Mouse (Mus musculus): ENCODE data around the gene Zdhhc5.
A peak's percentile ranks its signal among the peaks of the same experiment; 100 is the strongest.
"Not testable (repeated sequence)": the region's sequence is repeated elsewhere in the genome, so short reads cannot be mapped to it uniquely, and the experiment has no call there.

The Zdhhc5 gene

DNA sequence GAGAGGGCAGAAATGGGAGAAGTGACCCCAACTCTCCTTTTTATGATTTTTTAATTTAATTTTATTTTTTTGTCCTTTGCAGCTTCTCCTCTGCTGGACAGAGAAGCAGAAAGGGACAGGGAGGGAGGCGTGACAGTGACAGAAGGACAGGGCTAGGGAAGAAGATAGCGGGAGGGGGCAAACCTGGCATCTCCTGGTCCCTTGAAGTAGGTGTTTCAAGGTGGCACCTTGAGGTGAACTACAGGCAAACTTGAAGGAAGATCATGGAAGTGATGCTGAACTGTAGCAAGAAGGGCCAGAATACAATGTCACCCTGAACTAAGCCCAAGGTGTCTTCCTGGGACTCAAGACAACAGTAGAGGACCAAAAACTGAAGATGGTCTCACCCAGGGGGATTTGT, 19.9 kb upstream of the Zdhhc5 start:
- DNase-seq (ENCODE audit: low spot score in 2 of 2): no peak

DNA sequence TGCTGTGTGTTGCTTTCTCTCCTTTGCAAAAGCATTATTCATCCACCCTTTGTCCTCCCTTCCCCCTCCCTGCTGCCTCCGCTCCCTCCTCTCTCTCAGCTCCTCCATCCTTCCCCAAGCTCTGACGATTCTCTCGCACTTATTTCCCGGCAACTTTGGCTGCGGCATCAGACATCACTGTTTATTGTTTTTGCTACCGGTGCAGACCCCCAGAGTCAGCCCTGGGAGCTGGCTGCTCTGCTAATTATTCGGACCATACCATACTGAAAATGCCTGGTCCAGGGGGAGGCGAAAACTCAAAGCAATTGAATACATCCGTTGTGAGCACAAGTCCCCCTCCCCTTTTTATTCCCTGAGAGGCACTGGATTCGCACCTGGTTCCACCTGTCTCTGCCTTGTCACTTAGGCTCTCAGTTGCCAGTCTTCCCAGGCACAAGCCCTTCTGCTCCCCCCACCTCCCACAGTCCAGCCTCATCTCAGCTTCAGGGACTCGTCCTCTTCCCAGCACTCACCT, 19.4 kb upstream of the Zdhhc5 start:
- DNase-seq (ENCODE audit: low spot score in 2 of 2): no peak

GRCm38 (mm10) chr2:84733579-84734300, 18.8 kb upstream of the Zdhhc5 start, which contains the start of gene Ypel4:
Gene Ypel4 (plus strand): TSS chr2:84734058.
- DNase-seq (ENCODE audit: low spot score in 2 of 2): no peak

- no peak for DNase-seq (ENCODE audit: low spot score in 2 of 2)
Observed at GRCm38 (mm10) chr2:84732394-84732793, 17.4 kb upstream of the Zdhhc5 start.

- DNase-seq (ENCODE audit: low spot score in 2 of 2): no peak
Observed at GRCm38 (mm10) chr2:84731206-84731605, 16.2 kb upstream of the Zdhhc5 start.

GRCm38 (mm10) chr2:84728191-84728590, 13.2 kb upstream of the Zdhhc5 start:
- not testable (repeated sequence) for DNase-seq (ENCODE audit: low spot score in 2 of 2)

GRCm38 (mm10) chr2:84727172-84727858, 12.3 kb upstream of the Zdhhc5 start, which contains the start of gene Clp1:
Gene Clp1 (minus strand): TSS chr2:84727350.
- peak; percentile 89 to 90 for DNase-seq (ENCODE audit: low spot score in 2 of 2)

DNA sequence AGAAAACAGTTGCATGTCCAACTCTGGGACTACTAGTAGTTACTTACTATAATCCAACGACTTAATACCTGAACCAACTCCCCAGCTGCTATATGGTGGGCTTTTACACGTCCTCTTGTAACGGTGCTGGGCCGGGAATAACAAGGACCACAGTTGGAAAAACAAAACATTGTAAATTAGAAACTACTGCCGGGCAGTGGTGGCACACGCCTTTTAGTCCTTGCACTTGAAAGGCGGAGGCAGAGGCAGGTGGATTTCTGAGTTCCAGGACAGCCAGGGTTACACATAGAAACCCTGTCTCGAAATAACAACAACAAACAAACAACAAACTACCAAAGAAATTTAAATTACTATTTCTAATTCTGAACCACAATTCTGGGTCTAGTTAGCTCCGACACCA, 11.7 kb upstream of the Zdhhc5 start:
- no peak for DNase-seq (ENCODE audit: low spot score in 2 of 2)

- DNase-seq (ENCODE audit: low spot score in 2 of 2): no peak
Observed at GRCm38 (mm10) chr2:84725770-84726169, 10.8 kb upstream of the Zdhhc5 start.

DNA sequence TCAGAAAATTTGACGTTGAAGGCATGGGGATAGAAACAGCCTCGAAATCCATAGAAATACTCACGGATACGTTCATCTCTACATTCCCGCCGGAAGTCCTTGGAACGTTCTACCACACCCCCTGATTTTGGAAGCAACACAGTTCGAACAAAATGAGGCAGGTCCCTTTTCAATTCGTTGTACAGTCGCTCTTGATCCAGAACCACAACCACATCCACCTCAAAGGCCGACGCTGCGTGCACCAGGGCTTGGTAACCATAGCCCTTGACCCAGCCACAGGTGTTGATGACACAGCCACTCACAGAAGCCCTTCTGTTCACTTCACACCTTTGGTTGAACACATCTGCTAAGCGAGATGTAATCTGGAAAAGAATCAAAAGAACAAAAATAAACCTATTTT, 8.9 kb upstream of the Zdhhc5 start:
- no peak for DNase-seq (ENCODE audit: low spot score in 2 of 2)

DNA sequence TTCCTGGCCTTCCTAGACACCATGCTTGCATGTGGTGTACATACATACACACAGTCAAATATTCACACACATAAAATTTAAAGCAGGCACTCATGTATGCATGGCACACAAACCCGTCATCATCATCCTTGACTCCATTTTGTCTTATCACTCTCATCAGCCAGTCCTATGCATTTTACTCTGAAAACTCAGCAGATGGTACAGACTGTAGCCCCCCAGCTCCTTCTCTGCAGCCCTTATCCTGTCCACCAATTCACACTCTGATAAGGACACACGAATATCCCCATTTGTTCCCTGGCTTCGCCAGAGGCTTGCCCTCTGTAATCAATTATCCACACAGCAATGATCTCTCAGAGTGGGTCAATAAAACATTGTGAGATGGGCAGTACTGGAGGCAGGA, 6.2 kb upstream of the Zdhhc5 start:
- no peak for DNase-seq (ENCODE audit: low spot score in 2 of 2)

- DNase-seq (ENCODE audit: low spot score in 2 of 2): no peak
Observed at GRCm38 (mm10) chr2:84720718-84721117, 5.7 kb upstream of the Zdhhc5 start.

GRCm38 (mm10) chr2:84717357-84717756, 2.4 kb upstream of the Zdhhc5 start:
- DNase-seq (ENCODE audit: low spot score in 2 of 2): no peak

- DNase-seq (ENCODE audit: low spot score in 2 of 2): no peak
Observed at GRCm38 (mm10) chr2:84716423-84717355, 1.7 kb upstream of the Zdhhc5 start.

GRCm38 (mm10) chr2:84715562-84716361, 782 bp upstream of the Zdhhc5 start:
- DNase-seq (ENCODE audit: low spot score in 2 of 2): peak; percentile 77 to 83

DNA sequence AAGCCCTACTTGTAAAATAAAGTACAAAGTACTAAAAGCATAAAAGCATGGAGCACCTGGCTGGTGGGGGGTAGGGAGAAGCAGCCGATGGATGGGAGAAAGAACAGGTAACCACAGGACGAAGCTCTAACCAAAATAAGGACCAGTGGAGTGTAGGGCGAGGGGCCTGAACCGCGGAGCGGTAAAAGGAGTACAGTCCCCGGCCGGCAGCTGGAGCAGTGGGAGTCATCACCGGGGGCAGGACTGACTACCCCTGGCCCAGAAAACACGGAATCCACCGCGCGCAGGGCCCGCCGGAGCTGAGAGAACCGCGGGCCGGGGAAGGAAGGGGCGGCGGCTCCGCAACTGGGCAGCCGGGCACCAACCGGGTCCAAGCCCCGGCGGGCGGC, 564 bp downstream of the Zdhhc5 start:
- DNase-seq (ENCODE audit: low spot score in 2 of 2): peak in 1 of 2 experiments; percentile 45

DNA sequence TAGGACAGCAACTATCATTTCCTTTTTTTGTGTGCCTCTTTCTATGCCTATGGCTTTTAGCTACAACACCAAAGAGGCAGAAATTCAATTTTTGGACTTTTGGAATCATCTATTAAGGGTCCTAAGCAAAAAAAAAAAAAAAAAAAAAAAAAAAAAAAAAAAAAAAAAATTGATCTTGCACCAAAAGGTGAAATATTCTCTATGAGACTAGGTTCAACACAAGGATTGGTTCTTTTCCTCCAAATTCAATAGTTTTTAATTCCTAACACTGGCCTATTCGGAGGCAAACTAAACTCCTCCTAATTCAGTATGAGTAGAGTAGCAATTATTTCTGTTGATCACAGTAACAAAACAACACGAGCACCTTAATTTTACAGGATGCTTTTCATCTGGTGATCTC, 3.1 kb downstream of the Zdhhc5 start:
- no peak for DNase-seq (ENCODE audit: low spot score in 2 of 2)

DNA sequence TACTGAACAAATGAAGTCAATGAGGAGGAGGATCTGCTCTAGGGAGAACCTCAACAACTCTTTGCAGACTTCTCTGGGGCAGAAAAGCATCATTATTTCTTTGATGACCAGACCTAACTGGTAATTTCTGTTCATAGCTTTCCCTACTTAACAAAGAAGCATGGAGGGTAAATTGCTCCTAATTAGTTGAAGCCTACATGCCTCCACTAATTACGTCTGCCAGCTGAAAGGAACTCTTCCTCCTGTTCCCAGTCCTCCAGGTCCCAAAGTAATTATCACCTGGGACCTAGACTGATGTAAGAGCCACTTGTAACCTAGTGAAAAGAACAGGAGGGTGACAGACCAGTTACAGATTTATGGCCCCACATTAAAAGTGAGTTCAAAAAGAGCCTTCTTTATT, 7.5 kb downstream of the Zdhhc5 start:
- DNase-seq (ENCODE audit: low spot score in 2 of 2): no peak

DNA sequence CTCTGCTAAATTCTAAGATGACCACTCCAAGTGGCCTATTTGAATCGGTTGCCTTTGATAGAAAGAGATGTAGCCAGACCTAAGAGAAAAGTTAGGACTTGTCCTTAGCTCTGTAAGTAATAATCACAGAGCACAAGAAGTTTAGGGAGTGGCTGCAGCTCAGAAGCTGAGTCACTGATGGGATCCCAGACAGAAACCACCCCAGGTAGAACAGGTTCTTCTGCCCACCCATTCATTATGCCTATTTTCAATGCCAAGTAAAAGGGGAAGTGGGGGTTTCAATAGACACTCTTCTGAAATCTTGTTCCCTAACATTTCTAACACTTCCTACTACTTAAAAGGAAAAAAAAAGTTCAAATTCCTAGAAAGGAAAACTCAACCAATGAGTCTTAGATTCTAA, 9.7 kb downstream of the Zdhhc5 start:
- DNase-seq (ENCODE audit: low spot score in 2 of 2): no peak

GRCm38 (mm10) chr2:84704329-84704728, 10.7 kb downstream of the Zdhhc5 start:
- DNase-seq (ENCODE audit: low spot score in 2 of 2): no peak

- no peak for DNase-seq (ENCODE audit: low spot score in 2 of 2)
Observed at GRCm38 (mm10) chr2:84703497-84703896, 11.5 kb downstream of the Zdhhc5 start.

All from thymus, postnatal 10 days (tissue).